Mouse (Mus musculus): ENCODE results near the gene Luc7l3.
A peak's percentile ranks its signal among the peaks of the same experiment; 100 is the strongest.

Luc7l3 gene

GRCm38 (mm10) chr11:94321931-94322400 is at the start of gene Luc7l3:
Gene Luc7l3, minus strand, starts transcription at chr11:94321988.
- peak; percentile 97 for DNase-seq

GRCm38 (mm10) chr11:94370809-94371208 is 49.0 kb upstream of the Luc7l3 start:
- DNase-seq, result no peak

- no peak for DNase-seq
Observed at GRCm38 (mm10) chr11:94369981-94370380, 48.2 kb upstream of the Luc7l3 start.

GRCm38 (mm10) chr11:94365340-94365739 is 43.6 kb upstream of the Luc7l3 start:
- no peak for DNase-seq

- DNase-seq, result peak; percentile 50
Observed at GRCm38 (mm10) chr11:94363690-94364089, 41.9 kb upstream of the Luc7l3 start.

- no peak for DNase-seq
Observed at GRCm38 (mm10) chr11:94362101-94362500, 40.3 kb upstream of the Luc7l3 start.

GRCm38 (mm10) chr11:94361166-94361870 is 39.5 kb upstream of the Luc7l3 start:
- no peak for DNase-seq

- no peak for DNase-seq
Observed at GRCm38 (mm10) chr11:94359168-94359567, 37.4 kb upstream of the Luc7l3 start.

GRCm38 (mm10) chr11:94355521-94356217 is 33.9 kb upstream of the Luc7l3 start:
- DNase-seq, result no peak

- DNase-seq, result no peak
Observed at GRCm38 (mm10) chr11:94351094-94351493, 29.3 kb upstream of the Luc7l3 start.

GRCm38 (mm10) chr11:94350337-94350736 is 28.5 kb upstream of the Luc7l3 start:
- no peak for DNase-seq

- no peak for DNase-seq
Observed at GRCm38 (mm10) chr11:94349839-94350238, 28.1 kb upstream of the Luc7l3 start.

GRCm38 (mm10) chr11:94347063-94347575 is 25.3 kb upstream of the Luc7l3 start:
- DNase-seq, result no peak

- DNase-seq, result no peak
Observed at GRCm38 (mm10) chr11:94346611-94347010, 24.8 kb upstream of the Luc7l3 start.

GRCm38 (mm10) chr11:94345926-94346325 is 24.1 kb upstream of the Luc7l3 start:
- no peak for DNase-seq

GRCm38 (mm10) chr11:94344470-94344869 is 22.7 kb upstream of the Luc7l3 start:
- DNase-seq, result no peak

GRCm38 (mm10) chr11:94343955-94344358 is 22.2 kb upstream of the Luc7l3 start:
- no peak for DNase-seq

GRCm38 (mm10) chr11:94342114-94342905 is 20.5 kb upstream of the Luc7l3 start:
- no peak for DNase-seq

- DNase-seq, result no peak
Observed at GRCm38 (mm10) chr11:94340948-94341933, 19.5 kb upstream of the Luc7l3 start.

GRCm38 (mm10) chr11:94339732-94340585 is 18.2 kb upstream of the Luc7l3 start:
- peak; percentile 70 for DNase-seq

GRCm38 (mm10) chr11:94338347-94338746 is 16.6 kb upstream of the Luc7l3 start:
- no peak for DNase-seq
